ENCODE assay signal across 12 mouse cellular contexts in the genomic region with DNA sequence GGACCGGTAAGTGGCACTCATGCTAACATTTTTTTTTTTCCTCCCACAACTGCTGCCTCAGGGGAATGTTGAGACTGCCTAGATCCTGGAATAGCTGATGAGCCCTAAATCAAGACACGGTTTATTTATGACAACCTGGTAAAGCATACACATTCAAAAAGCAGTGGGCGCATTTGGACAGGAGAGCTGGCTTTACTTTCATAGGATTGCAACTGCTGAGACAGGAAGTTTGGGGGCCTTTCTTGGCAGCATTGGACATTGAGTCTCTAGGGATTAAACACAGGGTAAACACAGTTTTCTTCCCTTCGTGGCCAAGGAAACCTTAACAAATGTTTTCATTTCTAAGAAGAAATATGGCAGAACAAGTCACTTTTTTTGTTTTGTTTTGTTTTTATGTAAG. TPM values are rescaled to one million over a fixed set of nuclear protein-coding genes. Genes with fewer than 3 reads are reported as not detected.
DNase-seq lines count a peak whose midpoint lies in the region; ATAC-seq and TF ChIP-seq lines count a peak whose summit lies in the region.
"Had no signal": no experiment of that assay in that cellular context is flagged by ENCODE, and none has a peak within 500 bp of the region (broad histone marks: within the 10 kb centered on the region; RNA-seq: fewer than 3 reads in every experiment).

No protein-coding gene starts in this region.

- 0 out of 2 replicates have a peak overlapping the region, but pooled peaks have one; percentile 34 for H3K27ac ChIP-seq in hindbrain, postnatal 0 days
- H3K27ac ChIP-seq in hindbrain, embryonic 16.5 days (ENCODE audit: low read depth, low read length), result no peak overlapping the region
- peak overlapping the region; percentile 21; the same call in 1 of the 2 replicates for H3K27ac ChIP-seq in limb, embryonic 10.5 days
- H3K27ac ChIP-seq: hindbrain, embryonic 13.5 days had no signal

- 52% methylated on average over 4 of the region's 4 CpGs for WGBS in hindbrain, postnatal 0 days
- WGBS in hindbrain, embryonic 16.5 days, result 65% methylated on average over 4 of the region's 4 CpGs
- 84% methylated on average over 4 of the region's 4 CpGs for WGBS in limb, embryonic 10.5 days

- H3K4me3 ChIP-seq in hindbrain, postnatal 0 days (ENCODE audit: low read length), result no peak overlapping the region
- no peak overlapping the region for H3K4me3 ChIP-seq in hindbrain, embryonic 16.5 days (ENCODE audit: low read length)
- H3K4me3 ChIP-seq in limb, embryonic 10.5 days, result no peak overlapping the region
- H3K4me3 ChIP-seq: hindbrain, embryonic 13.5 days had no signal

- no peak for TF ChIP-seq CTCF in hindbrain, postnatal 0 days (IDR thresholded peaks at IDR 0.05; ENCODE audit: low read depth)

- H3K9ac ChIP-seq in hindbrain, postnatal 0 days (replicated peaks; ENCODE audit: low read length), result no peak overlapping the region
- H3K9ac ChIP-seq in hindbrain, embryonic 16.5 days (ENCODE audit: low read depth, low read length), result no peak overlapping the region
- H3K9ac ChIP-seq: hindbrain, embryonic 13.5 days; liver, postnatal 0 days had no signal

- DNase-seq in hindbrain, postnatal 0 days (ENCODE audit: low spot score), result peak; percentile 26
- peak; percentile 57 for DNase-seq in 3T3-L1 (ENCODE audit: low read depth, low spot score)
- DNase-seq in brain, adult 2 months (ENCODE audit: low read depth, low spot score), result peak; percentile 74
- no peak for DNase-seq in limb, embryonic 10.5 days (ENCODE audit: low spot score)
- DNase-seq in natural killer cell, adult 2 months (ENCODE audit: low spot score in 2 of 2), result no peak
- DNase-seq in embryo, embryonic 9.5 days (ENCODE audit: extremely low spot score), result no peak
- DNase-seq: cerebellum, adult 9-11 months; left cerebral cortex, postnatal 4 days; liver, postnatal 0 days; thymus, postnatal 14 days had no signal

- no peak overlapping the region for H3K4me2 ChIP-seq in hindbrain, postnatal 0 days (ENCODE audit: low read depth, low read length)
- H3K4me2 ChIP-seq in hindbrain, embryonic 16.5 days (ENCODE audit: low read length), result no peak overlapping the region
- H3K4me2 ChIP-seq: hindbrain, embryonic 13.5 days had no signal

- H3K4me1 ChIP-seq in hindbrain, postnatal 0 days (ENCODE audit: insufficient read depth, low read length), result 0 out of 2 replicates have a peak, but pooled peaks cover 3% of the 10 kb centered on the region
- no peaks in the 10 kb centered on the region for H3K4me1 ChIP-seq in hindbrain, embryonic 16.5 days (ENCODE audit: control insufficient read depth, insufficient read depth, low read depth, low read length)
- H3K4me1 ChIP-seq in limb, embryonic 10.5 days, result peaks cover 44% of the 10 kb centered on the region

- H3K36me3 ChIP-seq in hindbrain, postnatal 0 days (ENCODE audit: insufficient read depth, low read length), result peaks cover 10% of the 10 kb centered on the region
- peaks cover 5% of the 10 kb centered on the region for H3K36me3 ChIP-seq in hindbrain, embryonic 16.5 days (ENCODE audit: control insufficient read depth, insufficient read depth, low read length)
- H3K36me3 ChIP-seq in limb, embryonic 10.5 days, result 0 out of 2 replicates have a peak, but pooled peaks cover 4% of the 10 kb centered on the region

- no peaks in the 10 kb centered on the region for H3K27me3 ChIP-seq in hindbrain, postnatal 0 days (ENCODE audit: insufficient read depth, low read length)
- no peaks in the 10 kb centered on the region for H3K27me3 ChIP-seq in hindbrain, embryonic 16.5 days (replicated peaks; ENCODE audit: control insufficient read depth, insufficient read depth, low read length)
- no peaks in the 10 kb centered on the region for H3K27me3 ChIP-seq in limb, embryonic 10.5 days (ENCODE audit: low read depth, poor library complexity, severe bottlenecking)
- H3K27me3 ChIP-seq: hindbrain, embryonic 13.5 days had no signal

- H3K9me3 ChIP-seq in hindbrain, postnatal 0 days (ENCODE audit: low read length), result no peaks in the 10 kb centered on the region
- no peaks in the 10 kb centered on the region for H3K9me3 ChIP-seq in hindbrain, embryonic 16.5 days (ENCODE audit: control insufficient read depth, low read length)
- H3K9me3 ChIP-seq in limb, embryonic 10.5 days (replicated peaks), result no peaks in the 10 kb centered on the region
- H3K9me3 ChIP-seq: hindbrain, embryonic 13.5 days had no signal

- no peak for ATAC-seq in hindbrain, postnatal 0 days
- ATAC-seq in hindbrain, embryonic 16.5 days, result no peak
- ATAC-seq: liver, postnatal 0 days had no signal

RNA-seq across cellular contexts. Expression of a gene that starts 40.5 kb away (rescaled TPM):
- 1.8 and 2.8 TPM in 2 replicates for total RNA-seq in hindbrain, postnatal 0 days (2014; rRNA removed)
- 12.7 and 13.9 TPM in 2 replicates for polyA plus RNA-seq in hindbrain, postnatal 0 days (2015; fragmentation: Nextera tagmentation; extraction: Ambion mirVana)
- polyA plus RNA-seq in hindbrain, embryonic 16.5 days (2015; fragmentation: Nextera tagmentation; extraction: Ambion mirVana), result 12.1 and 14.0 TPM in 2 replicates
- polyA plus RNA-seq in limb, embryonic 10.5 days (2016; fragmentation: Nextera tagmentation; extraction: Ambion mirVana), result 50.0 and 52.6 TPM in 2 replicates

RNA-seq across cellular contexts. Expression of a gene that starts 40.9 kb away (rescaled TPM):
- 124 and 125 TPM in 2 replicates for total RNA-seq in hindbrain, postnatal 0 days (2014; rRNA removed)
- 125 and 128 TPM in 2 replicates for polyA plus RNA-seq in hindbrain, postnatal 0 days (2015; fragmentation: Nextera tagmentation; extraction: Ambion mirVana)
- 108 and 119 TPM in 2 replicates for polyA plus RNA-seq in hindbrain, embryonic 16.5 days (2015; fragmentation: Nextera tagmentation; extraction: Ambion mirVana)
- polyA plus RNA-seq in limb, embryonic 10.5 days (2016; fragmentation: Nextera tagmentation; extraction: Ambion mirVana), result 54.9 and 62.4 TPM in 2 replicates

Comparison
In these comparisons a context has a peak if more than half of its experiments do, and no peak if none do; other contexts are left out.
1. DNase-seq: peak in hindbrain, postnatal 0 days (single experiment), 3T3-L1 (single experiment) and brain, adult 2 months (single experiment); none in limb, embryonic 10.5 days (single experiment), natural killer cell, adult 2 months (0 of 2) and embryo, embryonic 9.5 days (single experiment).